Mouse (Mus musculus) E14TG2a.4 (cell line): ENCODE results near the gene Slc35f2.

ENCODE experiments used
- CTCF ChIP-seq: conservative IDR thresholded peaks from 2 replicates; pipeline ENCODE4 v1.5.1; 2014; ENCODE audit warnings: low read length
- NANOG ChIP-seq: IDR thresholded peaks from 2 replicates; pipeline ENCODE4 v1.6.1; 2014; ENCODE audit warnings: borderline replicate concordance, low read length, mixed read lengths

GRCm38 (mm10) chr9:53835976-53836375 lies 64.6 kb downstream of the Slc35f2 start:
- TF ChIP-seq CTCF, result no peak
- TF ChIP-seq NANOG, result no peak
